Mouse (Mus musculus) thymus, adult 2 months (tissue): ENCODE measurements around the gene Capn15. TPM values are rescaled to one million over a fixed set of nuclear protein-coding genes. Genes with fewer than 3 reads are reported as not detected.

Experiments
- DNase-seq: peaks from one replicate; pipeline ENCODE4 v3.0.0; 2021
- H3K27ac ChIP-seq: fragments of 200-500 bp; 2 replicates; pipeline ENCODE4 v1.5.1; 2012; ENCODE audit warnings: low read length, control low read depth; ENCODE audit not compliant: control insufficient read depth, insufficient read depth
- H3K27me3 ChIP-seq: fragments of 200-500 bp; 2 replicates; pipeline ENCODE4 v1.6.1; 2012; ENCODE audit warnings: mild to moderate bottlenecking, low read length, moderate library complexity, mixed read lengths; ENCODE audit not compliant: control insufficient read depth, insufficient read depth
- H3K36me3 ChIP-seq: fragments of 200-500 bp; 2 replicates; pipeline ENCODE4 v1.6.1; 2012; ENCODE audit warnings: mild to moderate bottlenecking, low read length, moderate library complexity; ENCODE audit not compliant: control insufficient read depth, insufficient read depth
- H3K4me1 ChIP-seq: fragments of 200-500 bp; replicated peaks from 2 replicates; pipeline ENCODE4 v1.6.1; 2012; ENCODE audit warnings: low read length; ENCODE audit not compliant: control insufficient read depth, insufficient read depth
- H3K4me3 ChIP-seq: fragments of 200-500 bp; 2 replicates; pipeline ENCODE4 v1.5.1; 2012; ENCODE audit warnings: mild to moderate bottlenecking, low read length, control low read depth, moderate library complexity; ENCODE audit not compliant: control insufficient read depth, insufficient read depth
- CTCF ChIP-seq: fragments of 200-500 bp; IDR thresholded peaks from 2 replicates; pipeline ENCODE4 v1.5.1; 2012; ENCODE audit warnings: mild to moderate bottlenecking, control low read depth, low read length, moderate library complexity, borderline replicate concordance; ENCODE audit not compliant: control insufficient read depth, poor library complexity, insufficient read depth; ENCODE audit errors: extremely low read depth
- POLR2A ChIP-seq: fragments of 200-500 bp; IDR thresholded peaks from 2 replicates; pipeline ENCODE4 v1.6.1; 2012; ENCODE audit warnings: mild to moderate bottlenecking, low read length, control low read depth, moderate library complexity; ENCODE audit not compliant: control insufficient read depth, poor library complexity, insufficient read depth; ENCODE audit errors: extremely low read depth
- WGBS: fragments of 180-500 bp; shearing (Covaris S2); methylation state at CpG from one replicate; pipeline ENCODE4 v1.1.7; 2018; 5-methylcytosine and 5-hydroxymethylcytosine counted together
- polyA plus RNA-seq: library from polyadenylated mRNA; depleted of rRNA; stranded (reverse); fragments of >200 nt; gene quantifications from 2 replicates; pipeline ENCODE4 v1.2.3, GENCODE M21; 2012

The Capn15 gene
- polyA plus RNA-seq, 1 experiment: 80.7 TPM

DNA sequence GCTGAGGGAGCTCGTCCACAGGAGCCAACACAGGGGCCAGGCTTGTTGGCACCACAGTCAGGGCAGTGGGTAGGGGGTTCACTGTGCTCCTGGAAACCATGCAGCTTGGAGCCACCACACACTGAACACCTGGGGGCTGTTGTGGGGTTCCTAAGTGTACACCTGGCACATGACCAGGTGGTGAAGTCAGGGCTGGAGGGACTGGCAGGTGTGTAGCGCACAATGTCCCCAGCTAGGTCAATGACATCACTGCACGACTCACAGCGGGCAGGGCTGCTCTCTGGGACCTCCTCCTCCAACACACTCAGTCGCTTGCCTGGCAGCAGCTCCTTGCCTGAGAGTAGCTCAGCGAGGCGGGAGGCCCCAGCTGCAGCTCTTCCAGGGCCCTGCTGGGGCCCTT is 21.3 kb downstream of the Capn15 start:
- Histone ChIP-seq H3K36me3 (no peaks in the 10 kb centered on the region), H3K4me1 (no peaks in the 10 kb centered on the region), H3K27ac (no peak overlapping the region), H3K27me3 (no peaks in the 10 kb centered on the region; the same call in 1 of the 2 replicates), H3K4me3 (no peak overlapping the region)
- DNase-seq: no peak
- WGBS: 95% methylated on average over 7 of the region's 7 CpGs
- TF ChIP-seq CTCF (no peak), POLR2A (no peak)

DNA sequence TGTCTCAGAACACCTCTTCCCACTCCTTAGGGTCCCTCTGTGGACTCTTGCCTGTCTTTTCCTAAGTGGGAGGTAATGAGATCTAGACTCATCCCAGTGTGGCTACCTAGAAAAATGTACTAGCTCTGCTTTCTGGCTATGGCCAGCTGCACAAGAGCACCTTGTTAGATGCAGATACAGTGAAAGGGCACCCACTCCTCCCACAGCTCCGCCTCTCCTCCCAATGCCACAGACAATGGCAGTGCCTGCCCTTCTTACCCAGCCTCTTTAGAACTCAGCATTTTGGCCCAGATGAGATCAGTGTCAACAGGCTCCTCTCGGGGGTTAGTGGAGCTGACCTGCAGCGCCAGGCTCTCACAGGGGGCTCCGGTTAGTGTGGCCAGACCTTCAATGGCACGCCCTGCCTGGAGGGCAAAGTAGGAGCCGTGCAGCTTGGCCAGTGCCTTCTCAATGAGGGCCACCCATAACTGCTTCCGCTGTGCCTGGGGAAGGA is 23.1 kb downstream of the Capn15 start:
- TF ChIP-seq POLR2A: no peak
- TF ChIP-seq CTCF: no peak
- DNase-seq: no peak
- Histone ChIP-seq H3K4me3 (no peak overlapping the region), H3K27me3 (no peaks in the 10 kb centered on the region; the same call in 1 of the 2 replicates), H3K27ac (no peak overlapping the region), H3K36me3 (no peaks in the 10 kb centered on the region), H3K4me1 (no peaks in the 10 kb centered on the region)
- WGBS: 98% methylated on average over 7 of the region's 7 CpGs

DNA sequence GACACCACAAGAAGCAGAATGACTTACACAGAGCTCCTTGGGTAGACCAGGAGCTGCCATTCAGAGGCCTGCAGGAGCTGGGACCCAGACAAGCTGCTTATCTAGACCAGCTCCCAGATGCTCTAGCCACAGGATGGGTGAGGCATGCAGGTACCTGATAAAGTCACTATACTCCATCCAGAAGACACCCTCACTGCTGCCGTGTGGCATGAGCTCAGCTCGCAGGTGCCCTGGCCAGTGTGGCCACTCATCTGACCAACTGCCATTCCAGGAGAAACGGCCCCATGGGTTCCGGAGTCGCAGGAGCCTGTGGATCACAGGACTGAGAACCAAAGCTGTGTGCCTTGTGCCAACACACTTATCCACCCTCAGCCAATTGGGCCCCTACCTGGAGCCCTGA is 24.0 kb downstream of the Capn15 start:
- 97% methylated on average over 5 of the region's 5 CpGs for WGBS
- DNase-seq: no peak
- Histone ChIP-seq H3K4me3 (no peak overlapping the region), H3K27me3 (no peaks in the 10 kb centered on the region; the same call in 1 of the 2 replicates), H3K27ac (no peak overlapping the region), H3K36me3 (no peaks in the 10 kb centered on the region), H3K4me1 (no peaks in the 10 kb centered on the region)
- TF ChIP-seq CTCF: no peak
- no peak for TF ChIP-seq POLR2A

DNA sequence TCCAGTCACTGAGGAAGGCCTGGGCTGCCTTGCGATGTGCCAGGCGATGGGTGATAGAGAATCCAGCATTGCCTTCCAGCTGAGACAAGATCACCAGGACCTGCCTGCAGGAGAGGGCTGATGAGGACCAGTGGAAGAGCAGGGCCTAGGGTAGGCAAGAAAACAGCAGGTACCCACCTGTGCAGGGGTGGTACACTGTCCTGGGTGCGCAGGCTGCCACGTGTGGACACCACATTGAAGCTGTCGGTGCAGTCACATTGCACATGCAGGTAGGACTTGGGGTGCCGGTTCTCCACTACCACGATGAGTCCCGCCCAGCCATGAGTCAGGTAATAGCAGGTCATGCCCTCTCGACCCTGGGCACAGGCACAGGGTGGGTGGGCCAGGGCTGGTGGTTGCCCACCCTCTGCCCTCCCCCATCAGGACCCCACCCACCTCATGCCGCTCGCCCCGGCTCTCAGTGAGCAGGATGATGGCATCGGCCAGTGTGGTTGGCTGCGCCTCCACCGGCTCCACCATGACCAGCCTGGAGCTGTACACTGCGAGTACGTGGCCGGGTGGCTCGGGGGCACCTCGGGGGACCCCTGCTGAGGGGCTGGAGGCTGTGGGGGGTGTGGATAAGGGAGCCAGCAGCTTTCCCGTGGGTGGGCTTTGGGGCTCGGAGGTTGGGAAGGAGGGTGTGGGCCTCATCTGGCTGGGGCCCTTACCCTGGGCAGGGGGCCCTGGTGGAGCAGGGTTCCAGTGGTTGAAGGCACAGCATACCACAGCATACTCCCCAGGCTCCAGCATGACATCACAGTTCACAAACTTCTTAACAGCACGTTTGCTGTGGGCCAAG is 25.7 kb downstream of the Capn15 start:
- Histone ChIP-seq H3K4me3 (no peak overlapping the region), H3K27ac (no peak overlapping the region), H3K36me3 (no peaks in the 10 kb centered on the region), H3K27me3 (no peaks in the 10 kb centered on the region; the same call in 1 of the 2 replicates), H3K4me1 (no peaks in the 10 kb centered on the region)
- WGBS: 96% methylated on average over 23 of the region's 23 CpGs
- DNase-seq: no peak
- TF ChIP-seq POLR2A (no peak), CTCF (no peak)

DNA sequence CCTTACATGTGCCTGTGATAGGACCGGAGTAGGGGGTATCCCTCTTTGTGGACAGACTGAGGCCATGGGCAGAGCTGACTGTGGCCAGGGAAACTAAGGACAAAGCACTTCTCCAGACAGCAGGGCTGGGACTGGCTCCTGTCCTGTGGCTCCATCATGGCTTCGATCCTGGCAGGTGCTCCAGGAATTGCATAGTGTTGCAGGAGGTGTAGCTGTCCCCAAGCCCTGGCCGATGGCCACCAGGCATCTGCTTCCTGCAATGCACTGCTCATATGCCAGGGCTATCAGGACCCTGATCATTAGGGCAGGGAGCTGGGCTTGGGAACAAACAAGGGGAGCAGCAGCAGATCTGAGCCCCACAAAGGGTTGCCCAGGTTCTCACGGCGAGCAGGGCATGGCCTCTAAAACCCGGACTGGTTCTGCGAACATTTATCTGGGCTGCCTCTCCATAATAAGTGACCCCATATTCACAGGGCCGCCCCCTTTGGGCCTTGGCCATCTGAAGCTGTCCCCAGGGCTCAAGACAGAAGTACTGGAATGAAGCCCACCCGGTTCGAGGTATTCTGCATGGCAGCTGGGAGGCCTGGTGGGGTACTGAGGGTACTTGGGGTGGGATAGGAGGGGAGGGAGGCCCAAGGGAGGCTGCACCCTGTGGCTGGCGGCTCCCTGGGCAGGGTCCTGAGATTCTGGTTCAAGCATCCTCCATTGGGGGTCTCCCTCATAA is 26.7 kb downstream of the Capn15 start:
- TF ChIP-seq POLR2A (no peak), CTCF (no peak)
- Histone ChIP-seq H3K36me3 (no peaks in the 10 kb centered on the region), H3K4me1 (no peaks in the 10 kb centered on the region), H3K4me3 (no peak overlapping the region), H3K27ac (no peak overlapping the region), H3K27me3 (no peaks in the 10 kb centered on the region; the same call in 1 of the 2 replicates)
- 95% methylated on average over 11 of the region's 11 CpGs for WGBS
- no peak for DNase-seq

DNA sequence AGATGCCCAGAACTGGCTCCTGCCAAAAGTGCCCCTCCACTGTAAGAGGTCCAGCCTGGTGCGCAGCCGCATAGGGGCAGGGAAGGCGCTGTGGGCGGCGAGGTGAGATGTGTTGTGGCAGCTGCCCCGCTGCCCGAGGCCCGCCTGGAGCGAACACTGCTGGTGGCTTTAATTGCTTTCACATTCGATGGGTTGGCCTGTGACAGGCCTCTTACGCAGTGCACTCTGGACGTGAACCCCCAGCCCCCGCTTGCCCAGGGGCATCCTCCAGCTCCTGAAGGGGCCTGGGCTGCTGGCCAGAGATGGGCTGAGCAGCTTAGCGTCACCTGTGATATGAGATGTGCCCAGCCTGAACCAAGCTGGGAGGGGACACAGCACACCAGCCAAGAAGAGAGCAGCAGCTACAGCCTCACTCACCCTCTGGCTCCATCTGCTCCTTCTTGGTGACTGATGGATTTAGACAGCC is 28.0 kb downstream of the Capn15 start:
- Histone ChIP-seq H3K36me3 (no peaks in the 10 kb centered on the region), H3K27me3 (no peaks in the 10 kb centered on the region; the same call in 1 of the 2 replicates), H3K27ac (no peak overlapping the region), H3K4me1 (no peaks in the 10 kb centered on the region), H3K4me3 (no peak overlapping the region)
- no peak for DNase-seq
- 95% methylated on average over 14 of the region's 14 CpGs for WGBS
- TF ChIP-seq CTCF (no peak), POLR2A (no peak)
